Mouse (Mus musculus) lung, postnatal 0 days (tissue): ENCODE data around the gene Abcc4.

Experiments
- CTCF ChIP-seq: IDR thresholded peaks from 2 replicates; pipeline ENCODE4 v1.5.1; 2016; ENCODE audit warnings: antibody characterized with exemption, mild to moderate bottlenecking
- EP300 ChIP-seq: IDR thresholded peaks from 2 replicates; pipeline ENCODE4 v1.6.1; 2016; ENCODE audit warnings: antibody characterized with exemption, mild to moderate bottlenecking, control low read depth

- no peak for TF ChIP-seq CTCF
- no peak for TF ChIP-seq EP300
Measured at GRCm38 (mm10) chr14:118674705-118675139, 31.3 kb downstream of the Abcc4 start.
